Mouse (Mus musculus) MEL (cell line): ENCODE measurements around the gene Cmc4. TPM values are rescaled to one million over a fixed set of nuclear protein-coding genes. Genes with fewer than 3 reads are reported as not detected.

ENCODE experiments used
- DNase-seq: peaks from one replicate; pipeline ENCODE4 v3.0.0; 2011; ENCODE audit warnings: low read depth, low spot score
- H3K27ac ChIP-seq: 2 replicates; pipeline ENCODE4 v1.5.1; 2012; ENCODE audit warnings: low read depth, mild to moderate bottlenecking, control low read depth, low read length, moderate library complexity; ENCODE audit not compliant: control insufficient read depth
- H3K27me3 ChIP-seq, 2 experiments: fragments of 150-350 bp in 1 of 2; sonication (generic) in 1 of 2; 2 replicates each; pipeline ENCODE4 v1.6.1; 2012; ENCODE audit warnings: low read length in 2 of 2, mild to moderate bottlenecking in 2 of 2, improper control_type of control experiment in 1 of 2, moderate library complexity in 1 of 2; ENCODE audit not compliant: insufficient read depth in 2 of 2, control insufficient read depth in 1 of 2
- H3K36me3 ChIP-seq, 2 experiments: 2 replicates each; pipeline ENCODE4 v1.6.1; 2012 to 2014; ENCODE audit warnings: low read length in 2 of 2, improper control_type of control experiment in 1 of 2, inconsistent platforms in 1 of 2, mild to moderate bottlenecking in 1 of 2; ENCODE audit not compliant: insufficient read depth in 2 of 2, control insufficient read depth in 1 of 2
- H3K4me1 ChIP-seq, 2 experiments: fragments of 150-350 bp in 1 of 2; sonication (generic) in 1 of 2; 2 replicates each; pipeline ENCODE4 v1.6.1; 2012; ENCODE audit warnings: low read length in 2 of 2, improper control_type of control experiment in 1 of 2, mild to moderate bottlenecking in 1 of 2; ENCODE audit not compliant: insufficient read depth in 2 of 2, control insufficient read depth in 1 of 2
- H3K4me3 ChIP-seq, 2 experiments: fragments of 150-350 bp in 1 of 2; sonication (generic) in 1 of 2; 2 replicates each; pipeline ENCODE4 v1.5.1; 2012; ENCODE audit warnings: low read depth in 2 of 2, low read length in 2 of 2, mild to moderate bottlenecking in 2 of 2, moderate library complexity in 2 of 2, control low read depth in 1 of 2, improper control_type of control experiment in 1 of 2; ENCODE audit not compliant: control insufficient read depth in 1 of 2, insufficient read depth in 1 of 2
- H3K79me2 ChIP-seq: 2 replicates; pipeline ENCODE4 v1.6.1; 2012; ENCODE audit warnings: mild to moderate bottlenecking, low read length, moderate library complexity; ENCODE audit not compliant: control insufficient read depth, poor library complexity, insufficient read depth
- H3K9ac ChIP-seq: 2 replicates; pipeline ENCODE4 v1.6.1; 2012; ENCODE audit warnings: low read depth, mild to moderate bottlenecking, control low read depth, low read length, moderate library complexity; ENCODE audit not compliant: control insufficient read depth, poor library complexity, severe bottlenecking
- H3K9me3 ChIP-seq: fragments of 150-350 bp; sonication (generic); replicated peaks from 2 replicates; pipeline ENCODE4 v1.6.1; 2012; ENCODE audit warnings: mild to moderate bottlenecking, low read length, improper control_type of control experiment, moderate library complexity; ENCODE audit not compliant: insufficient read depth
- E2F4 ChIP-seq: IDR thresholded peaks from 2 replicates; pipeline ENCODE4 v1.6.1; 2011; ENCODE audit warnings: low read depth, low read length, improper control_type of control experiment, borderline replicate concordance
- GABPA ChIP-seq: IDR thresholded peaks from 2 replicates; pipeline ENCODE4 v1.6.1; 2012; ENCODE audit warnings: low read depth, mild to moderate bottlenecking, inconsistent platforms, low read length, improper control_type of control experiment, moderate library complexity
- GATA1 ChIP-seq: IDR thresholded peaks from 2 replicates; pipeline ENCODE4 v1.6.1; 2011; ENCODE audit warnings: low read depth, low read length, improper control_type of control experiment
- KAT2A ChIP-seq: conservative IDR thresholded peaks from 2 replicates; pipeline ENCODE4 v1.6.1; 2012; ENCODE audit warnings: low read depth, low read length, improper control_type of control experiment, inconsistent platforms
- MAFK ChIP-seq: IDR thresholded peaks from 2 replicates; pipeline ENCODE4 v1.6.1; 2011; ENCODE audit warnings: low read depth, mild to moderate bottlenecking, low read length, improper control_type of control experiment, borderline replicate concordance
- MAZ ChIP-seq: IDR thresholded peaks from 2 replicates; pipeline ENCODE4 v1.6.1; 2012; ENCODE audit warnings: low read depth, mild to moderate bottlenecking, inconsistent platforms, low read length, improper control_type of control experiment
- MEF2A ChIP-seq: IDR thresholded peaks from 2 replicates; pipeline ENCODE4 v1.6.1; 2014; ENCODE audit warnings: low read depth, mild to moderate bottlenecking, inconsistent platforms, low read length, improper control_type of control experiment; ENCODE audit not compliant: poor library complexity, insufficient replicate concordance, severe bottlenecking; ENCODE audit errors: extremely low read depth
- MYC ChIP-seq: IDR thresholded peaks from 2 replicates; pipeline ENCODE4 v1.6.1; 2011; ENCODE audit warnings: low read depth, mild to moderate bottlenecking, low read length, improper control_type of control experiment, moderate library complexity
- POLR2A ChIP-seq, 2 experiments: IDR thresholded peaks; 2 replicates each; pipeline ENCODE4 v1.6.1; 2011 to 2012; ENCODE audit warnings: low read length in 2 of 2, mild to moderate bottlenecking in 2 of 2, control low read depth in 1 of 2, improper control_type of control experiment in 1 of 2, low read depth in 1 of 2, moderate library complexity in 1 of 2; ENCODE audit not compliant: control insufficient read depth in 1 of 2, insufficient read depth in 1 of 2, poor library complexity in 1 of 2
- POLR2AphosphoS2 ChIP-seq: IDR thresholded peaks from 2 replicates; pipeline ENCODE4 v1.6.1; 2011; ENCODE audit warnings: low read length, improper control_type of control experiment
- POLR2AphosphoS5 ChIP-seq: IDR thresholded peaks from 2 replicates; pipeline ENCODE4 v1.6.1; 2012; ENCODE audit warnings: low read depth, borderline replicate concordance, mild to moderate bottlenecking, inconsistent platforms, low read length, moderate library complexity, mixed read lengths
- RAD21 ChIP-seq: IDR thresholded peaks from 2 replicates; pipeline ENCODE4 v1.6.1; 2011; ENCODE audit warnings: mild to moderate bottlenecking, low read depth, low read length, improper control_type of control experiment
- SIN3A ChIP-seq: IDR thresholded peaks from 2 replicates; pipeline ENCODE4 v1.6.1; 2012; ENCODE audit warnings: low read length, improper control_type of control experiment, inconsistent platforms
- TAL1 ChIP-seq: IDR thresholded peaks from 2 replicates; pipeline ENCODE4 v1.6.1; 2012; ENCODE audit warnings: mild to moderate bottlenecking, inconsistent platforms, low read length, moderate library complexity, mixed read lengths
- TCF12 ChIP-seq: IDR thresholded peaks from 2 replicates; pipeline ENCODE4 v1.6.1; 2014; ENCODE audit warnings: low read depth, mild to moderate bottlenecking, inconsistent platforms, low read length, improper control_type of control experiment, moderate library complexity
- UBTF ChIP-seq: IDR thresholded peaks from 2 replicates; pipeline ENCODE4 v1.6.1; 2012; ENCODE audit warnings: low read depth, mild to moderate bottlenecking, inconsistent platforms, low read length, improper control_type of control experiment, moderate library complexity, borderline replicate concordance; ENCODE audit not compliant: insufficient read depth
- USF1 ChIP-seq: IDR thresholded peaks from 2 replicates; pipeline ENCODE4 v1.6.1; 2014; ENCODE audit warnings: low read depth, mild to moderate bottlenecking, inconsistent platforms, low read length, improper control_type of control experiment, moderate library complexity
- ZMIZ1 ChIP-seq: IDR thresholded peaks from 2 replicates; pipeline ENCODE4 v1.6.1; 2012; ENCODE audit warnings: low read depth, mild to moderate bottlenecking, inconsistent platforms, low read length, improper control_type of control experiment, moderate library complexity
- ZNF384 ChIP-seq: IDR thresholded peaks from 2 replicates; pipeline ENCODE4 v1.6.1; 2012; ENCODE audit warnings: low read depth, mild to moderate bottlenecking, inconsistent platforms, low read length, improper control_type of control experiment
- polyA plus RNA-seq, 2 experiments: library from polyadenylated mRNA; stranded (reverse) in 1 of 2; unstranded in 1 of 2; fragments of >175 nt in 1 of 2; fragments of >200 nt in 1 of 2; gene quantifications; 2 replicates each; pipeline versions ENCODE4 v1.2.1 to v1.2.4; 2012; ENCODE audit warnings: low replicate concordance in 2 of 2, low read depth in 1 of 2; ENCODE audit not compliant: insufficient read length in 2 of 2, insufficient read depth in 1 of 2, missing spikeins in 1 of 2
- total RNA-seq: library from RNA; depleted of rRNA; stranded (reverse); fragments of 300-350 nt; gene quantifications from 2 replicates; pipeline ENCODE4 v1.2.3, GENCODE M21; 2012

The Cmc4 gene
- total and polyA plus RNA-seq, 3 experiments = 10.6 to 10.7 TPM; not detected in 1

GRCm38 (mm10) chrX:75454597-75454996 lies 38.2 kb upstream of the Cmc4 start:
- H3K27ac ChIP-seq = no peak overlapping the region
- H3K36me3 ChIP-seq = no peaks in the 10 kb centered on the region; a peak in 1 of 4 replicates
- no peaks in the 10 kb centered on the region for H3K79me2 ChIP-seq
- H3K9me3 ChIP-seq = no peaks in the 10 kb centered on the region
- no peak overlapping the region for H3K9ac ChIP-seq
- H3K4me1 ChIP-seq = no peaks in the 10 kb centered on the region
- TF ChIP-seq E2F4 (no peak), MAZ (no peak), GATA1 (no peak)
- TF ChIP-seq, all 39 proteins: peak for 0
- no peak for DNase-seq
- H3K4me3 ChIP-seq = no peak overlapping the region
- H3K27me3 ChIP-seq = no peaks in the 10 kb centered on the region

- Histone ChIP-seq H3K9ac (no peak overlapping the region), H3K27ac (no peak overlapping the region), H3K4me1 (no peaks in the 10 kb centered on the region), H3K36me3 (peaks cover 0 to 4% of the 10 kb centered on the region in 2 experiments; a peak in 2 of 4 replicates), H3K79me2 (no peaks in the 10 kb centered on the region)
- DNase-seq = no peak
- TF ChIP-seq MAFK (no peak), E2F4 (no peak), POLR2AphosphoS5 (no peak), MYC (no peak), MEF2A (no peak), MAZ (no peak)
- TF ChIP-seq, all 39 proteins: peak for 0
- Histone ChIP-seq H3K27me3 (no peaks in the 10 kb centered on the region), H3K4me3 (no peak overlapping the region), H3K9me3 (no peaks in the 10 kb centered on the region)
Measured at GRCm38 (mm10) chrX:75409711-75410110, 6.7 kb downstream of the Cmc4 start.

GRCm38 (mm10) chrX:75403350-75403749 lies 13.0 kb downstream of the Cmc4 start:
- no peaks in the 10 kb centered on the region for H3K79me2 ChIP-seq
- H3K27ac ChIP-seq = peak overlapping the region; percentile 47

GRCm38 (mm10) chrX:75402668-75403067 lies 13.7 kb downstream of the Cmc4 start:
- H3K36me3 ChIP-seq = peaks cover 2 to 10% of the 10 kb centered on the region in 2 experiments; a peak in 3 of 4 replicates
- no peak overlapping the region for H3K9ac ChIP-seq
- no peak overlapping the region for H3K4me3 ChIP-seq
- peak overlapping the region; percentile 47 for H3K27ac ChIP-seq
- peaks cover 0 to 7% of the 10 kb centered on the region in 2 experiments; a peak in 3 of 4 replicates for H3K4me1 ChIP-seq
- peak; percentile 62 for DNase-seq
- no peaks in the 10 kb centered on the region for H3K79me2 ChIP-seq
- H3K9me3 ChIP-seq = no peaks in the 10 kb centered on the region
- H3K27me3 ChIP-seq = no peaks in the 10 kb centered on the region
- TF ChIP-seq TAL1 (peak; percentile 93), MYC (no peak), TCF12 (peak; percentile 89), MEF2A (no peak), ZNF384 (peak; percentile 85), USF1 (peak; percentile 60; the same call in 1 of the 2 replicates), POLR2AphosphoS2 (no peak), E2F4 (no peak), ZMIZ1 (no peak), SIN3A (0 out of 2 replicates have a peak, but pooled peaks have one; percentile 12), UBTF (no peak), RAD21 (no peak), POLR2A (IDR thresholded peaks at IDR 0.05; ENCODE audit: control insufficient read depth in 1 of 2, insufficient read depth in 1 of 2, low read depth in 1 of 2, low read length in 2 of 2, poor library complexity in 1 of 2) (no peak), KAT2A (no peak)

More at GRCm38 (mm10) chrX:75403350-75403749, 13.0 kb downstream of the Cmc4 start:
- H3K27me3 ChIP-seq = no peaks in the 10 kb centered on the region
- H3K9me3 ChIP-seq = no peaks in the 10 kb centered on the region
- H3K9ac ChIP-seq = no peak overlapping the region
- H3K4me1 ChIP-seq = peaks cover 0 to 7% of the 10 kb centered on the region in 2 experiments; a peak in 3 of 4 replicates
- no peak overlapping the region for H3K4me3 ChIP-seq
- peaks cover 2 to 10% of the 10 kb centered on the region in 2 experiments; a peak in 3 of 4 replicates for H3K36me3 ChIP-seq
- no peak for DNase-seq
- TF ChIP-seq RAD21 = no peak
- no peak for TF ChIP-seq GABPA
